ENCODE assay signal across 9 mouse cellular contexts in the genomic region with DNA sequence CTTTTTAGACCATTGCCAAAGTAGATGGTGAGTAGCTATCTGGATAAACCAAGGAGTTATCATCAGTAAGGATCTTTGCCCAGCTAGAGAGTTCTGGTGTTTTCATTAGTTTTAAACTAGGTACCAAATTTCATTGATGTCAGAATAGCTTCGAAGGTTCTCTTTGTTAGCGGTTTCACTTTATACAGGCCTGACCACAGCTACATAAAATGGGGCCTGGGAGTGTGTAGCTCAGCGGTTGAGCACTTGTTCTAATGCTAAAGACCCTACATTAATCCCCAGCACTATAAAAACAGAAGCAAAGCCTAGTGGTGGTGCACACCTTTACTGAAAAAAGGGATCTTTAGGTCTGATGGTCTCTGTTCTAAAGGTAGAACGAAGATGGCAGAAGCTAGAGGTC. TPM values are rescaled to one million over a fixed set of nuclear protein-coding genes. Genes with fewer than 3 reads are reported as not detected.
A peak's percentile ranks its signal among the peaks of the same experiment; 100 is the strongest.
DNase-seq lines count a peak whose midpoint lies in the region; ATAC-seq and TF ChIP-seq lines count a peak whose summit lies in the region.
"Had no signal": no experiment of that assay in that cellular context is flagged by ENCODE, and none has a peak within 500 bp of the region (broad histone marks: within the 10 kb centered on the region; RNA-seq: fewer than 3 reads in every experiment).

No protein-coding gene starts in this region.

- no peak overlapping the region; the same call in 1 of the 2 replicates for H3K27ac ChIP-seq in heart, adult 2 months
- peak overlapping the region; percentile 84 for H3K27ac ChIP-seq in MEL (ENCODE audit: control insufficient read depth, low read depth, low read length)
- no peak overlapping the region for H3K27ac ChIP-seq in hindbrain, embryonic 12.5 days
- H3K27ac ChIP-seq in liver, embryonic 16.5 days (ENCODE audit: low read length): peak overlapping the region; percentile 94

- H3K27me3 ChIP-seq in heart, adult 2 months (ENCODE audit: control insufficient read depth, insufficient read depth, low read length): no peaks in the 10 kb centered on the region
- H3K27me3 ChIP-seq in MEL (ENCODE audit: control insufficient read depth in 1 of 2, insufficient read depth in 2 of 2, low read length in 2 of 2): no peaks in the 10 kb centered on the region
- H3K27me3 ChIP-seq in hindbrain, embryonic 12.5 days: no peaks in the 10 kb centered on the region
- H3K27me3 ChIP-seq in liver, embryonic 16.5 days (ENCODE audit: control insufficient read depth, insufficient read depth, low read depth, low read length): no peaks in the 10 kb centered on the region

- 81% methylated on average over 4 of the region's 4 CpGs for WGBS in heart, adult 2 months
- 67% methylated on average over 4 of the region's 4 CpGs for WGBS in hindbrain, embryonic 12.5 days
- WGBS in liver, embryonic 16.5 days (ENCODE audit: insufficient replicate concordance): 51% methylated on average over 4 of the region's 4 CpGs

- TF ChIP-seq POLR2A in heart, adult 2 months (IDR thresholded peaks at IDR 0.05; ENCODE audit: insufficient read depth, low read depth, low read length): no peak
- no peak for TF ChIP-seq POLR2A in MEL (IDR thresholded peaks at IDR 0.05; ENCODE audit: control insufficient read depth in 1 of 2, insufficient read depth in 1 of 2, low read depth in 1 of 2, low read length in 2 of 2, poor library complexity in 1 of 2)

- TF ChIP-seq EP300 in heart, adult 2 months (IDR thresholded peaks at IDR 0.05; ENCODE audit: insufficient read depth, low read depth, low read length): no peak
- no peak for TF ChIP-seq EP300 in MEL (IDR thresholded peaks at IDR 0.05; ENCODE audit: low read depth in 1 of 2, low read length in 2 of 2)

- no peaks in the 10 kb centered on the region for H3K9me3 ChIP-seq in MEL (replicated peaks; ENCODE audit: insufficient read depth, low read length)
- no peaks in the 10 kb centered on the region for H3K9me3 ChIP-seq in hindbrain, embryonic 12.5 days (replicated peaks)
- H3K9me3 ChIP-seq in liver, embryonic 16.5 days (replicated peaks; ENCODE audit: control insufficient read depth, low read length): no peaks in the 10 kb centered on the region

- H3K79me2 ChIP-seq in heart, adult 2 months (replicated peaks; ENCODE audit: control insufficient read depth, insufficient read depth, low read length): no peaks in the 10 kb centered on the region; the same call in 1 of the 2 replicates
- peaks cover 38% of the 10 kb centered on the region for H3K79me2 ChIP-seq in MEL (ENCODE audit: control insufficient read depth, insufficient read depth, low read length, poor library complexity)

- peaks cover 2% of the 10 kb centered on the region; the same call in 1 of the 2 replicates for H3K4me1 ChIP-seq in heart, adult 2 months (ENCODE audit: control insufficient read depth, insufficient read depth, low read length)
- H3K4me1 ChIP-seq in MEL (ENCODE audit: control insufficient read depth in 1 of 2, insufficient read depth in 2 of 2, low read length in 2 of 2): peaks cover 7 to 21% of the 10 kb centered on the region in 2 experiments
- H3K4me1 ChIP-seq in hindbrain, embryonic 12.5 days: peaks cover 11% of the 10 kb centered on the region
- peaks cover 36% of the 10 kb centered on the region for H3K4me1 ChIP-seq in liver, embryonic 16.5 days (ENCODE audit: control insufficient read depth, low read depth, low read length)

- peak overlapping the region; percentile 98; the same call in 1 of the 2 replicates for H3K4me3 ChIP-seq in heart, adult 2 months
- H3K4me3 ChIP-seq in MEL (ENCODE audit: control insufficient read depth in 1 of 2, insufficient read depth in 1 of 2, low read depth in 2 of 2, low read length in 2 of 2): peak overlapping the region; percentile 81 to 98
- peak overlapping the region; percentile 98; the same call in 1 of the 2 replicates for H3K4me3 ChIP-seq in hindbrain, embryonic 12.5 days
- peak overlapping the region; percentile 96 for H3K4me3 ChIP-seq in liver, embryonic 16.5 days (ENCODE audit: low read depth, low read length)

- no peak for TF ChIP-seq RAD21 in MEL (IDR thresholded peaks at IDR 0.05; ENCODE audit: low read depth, low read length)

- H3K4me2 ChIP-seq in hindbrain, embryonic 12.5 days (replicated peaks): peak overlapping the region; percentile 86
- peak overlapping the region; percentile 93 for H3K4me2 ChIP-seq in liver, embryonic 16.5 days (ENCODE audit: low read depth, low read length)

- no peak overlapping the region for H3K9ac ChIP-seq in heart, adult 2 months (ENCODE audit: low read depth, low read length)
- peak overlapping the region; percentile 98 for H3K9ac ChIP-seq in MEL (ENCODE audit: control insufficient read depth, low read depth, low read length, poor library complexity, severe bottlenecking)
- peak overlapping the region; percentile 95; the same call in 1 of the 2 replicates for H3K9ac ChIP-seq in hindbrain, embryonic 12.5 days
- peak overlapping the region; percentile 96 for H3K9ac ChIP-seq in liver, embryonic 16.5 days (ENCODE audit: low read depth, low read length)

- ATAC-seq in hindbrain, embryonic 12.5 days (ENCODE audit: low FRiP score): no peak
- no peak for ATAC-seq in liver, embryonic 16.5 days (ENCODE audit: low read depth)
- no peak for ATAC-seq in erythroid progenitor cell, adult 5-6 weeks (replicated peaks; ENCODE audit: low FRiP score, poor library complexity, severe bottlenecking)

- no peak for TF ChIP-seq CTCF in heart, adult 2 months (IDR thresholded peaks at IDR 0.05)
- TF ChIP-seq CTCF in MEL (IDR thresholded peaks at IDR 0.05 in 2 of 3, conservative IDR thresholded peaks at IDR 0.05 in 1 of 3; ENCODE audit: control insufficient read depth in 1 of 3, insufficient read depth in 1 of 3, low read depth in 2 of 3, low read length in 3 of 3, poor library complexity in 1 of 3, severe bottlenecking in 1 of 3): no peak

- peaks cover 3% of the 10 kb centered on the region for H3K36me3 ChIP-seq in heart, adult 2 months (ENCODE audit: control insufficient read depth, insufficient read depth, low read length)
- peaks cover 6 to 36% of the 10 kb centered on the region in 2 experiments for H3K36me3 ChIP-seq in MEL (ENCODE audit: control insufficient read depth in 1 of 2, insufficient read depth in 2 of 2, low read length in 2 of 2)
- peaks cover 14% of the 10 kb centered on the region for H3K36me3 ChIP-seq in hindbrain, embryonic 12.5 days
- peaks cover 13% of the 10 kb centered on the region for H3K36me3 ChIP-seq in liver, embryonic 16.5 days (ENCODE audit: control insufficient read depth, insufficient read depth)

- DNase-seq in heart, adult 2 months: no peak
- DNase-seq in heart, postnatal 10 days: no peak
- DNase-seq in MEL (ENCODE audit: low read depth, low spot score): peak; percentile 60
- no peak for DNase-seq in thymus, postnatal 10 days (ENCODE audit: low spot score in 2 of 2)
- DNase-seq in adrenal gland, postnatal 4 days (ENCODE audit: low spot score in 2 of 2): no peak
- DNase-seq: kidney, postnatal 4 days had no signal

- intact Hi-C loops in heart, adult 2 months (cut with DNase I): no loop called here
- intact Hi-C loops in heart, postnatal 10 days (cut with DNase I): no loop called here

TF ChIP-seq in MEL, 35 proteins besides CTCF, POLR2A, EP300 and RAD21 (continues in another document):
- TF ChIP-seq TAL1 (IDR thresholded peaks at IDR 0.05; ENCODE audit: low read length) (no peak), ZKSCAN1 (IDR thresholded peaks at IDR 0.05; ENCODE audit: low read depth, low read length) (no peak), HCFC1 (IDR thresholded peaks at IDR 0.05; ENCODE audit: low read depth, low read length) (no peak), TCF12 (IDR thresholded peaks at IDR 0.05; ENCODE audit: low read depth, low read length) (no peak), POLR2AphosphoS2 (IDR thresholded peaks at IDR 0.05; ENCODE audit: low read length) (no peak), JUND (IDR thresholded peaks at IDR 0.05; ENCODE audit: low read depth, low read length) (no peak), NELFE (IDR thresholded peaks at IDR 0.05; ENCODE audit: low read depth, low read length) (0 out of 2 replicates have a peak, but pooled peaks have one; percentile 7), E2F4 (IDR thresholded peaks at IDR 0.05; ENCODE audit: borderline replicate concordance, low read depth, low read length) (no peak), UBTF (IDR thresholded peaks at IDR 0.05; ENCODE audit: borderline replicate concordance, insufficient read depth, low read depth, low read length) (no peak), KAT2A (conservative IDR thresholded peaks at IDR 0.05; ENCODE audit: low read depth, low read length) (no peak), MAFK (IDR thresholded peaks at IDR 0.05; ENCODE audit: borderline replicate concordance, low read depth, low read length) (no peak), CHD1 (IDR thresholded peaks at IDR 0.05; ENCODE audit: low read depth, low read length) (no peak), MYC (IDR thresholded peaks at IDR 0.05; ENCODE audit: low read depth, low read length) (0 out of 2 replicates have a peak, but pooled peaks have one; percentile 10)

RNA-seq across cellular contexts. Expression of gene Metap2, which starts 6.3 kb away (rescaled TPM):
- 100 to 1,000 TPM; 111 to 114 TPM for total RNA-seq in heart, adult 2 months (2021)
- 45.4 and 90.6 TPM in 2 replicates for polyA plus RNA-seq in heart, adult 2 months (2012; rRNA removed)
- total RNA-seq in heart, postnatal 10 days (2021): 100 to 1,000 TPM; 150 to 156 TPM
- total RNA-seq in MEL (2012; rRNA removed): 326 and 387 TPM in 2 replicates
- polyA plus RNA-seq in MEL (2012; ENCODE audit: insufficient read depth in 1 of 2, insufficient read length in 2 of 2, low read depth in 1 of 2, low replicate concordance in 2 of 2, missing spikeins in 1 of 2): 1,000 to 10,000 TPM in 1 of 2 experiments, 100 to 1,000 TPM in 1; 921 to 2,567 TPM
- 190 and 195 TPM in 2 replicates for polyA plus RNA-seq in hindbrain, embryonic 12.5 days (2016; fragmentation: Nextera tagmentation; extraction: Ambion mirVana)
- 161 TPM in 2 replicates for polyA plus RNA-seq in liver, embryonic 16.5 days (2015; fragmentation: Nextera tagmentation; extraction: Ambion mirVana)
- 1,957 and 2,402 TPM in 2 replicates for total RNA-seq in erythroid progenitor cell, adult 5-6 weeks (2015; ENCODE audit: low replicate concordance)
- 2,822 and 3,110 TPM in 2 replicates for total RNA-seq in erythroid progenitor cell, adult 5-6 weeks (2017; ENCODE audit: low replicate concordance)
- 100 to 1,000 TPM; 217 to 253 TPM for total RNA-seq in adrenal gland, postnatal 4 days (2021)

RNA-seq across cellular contexts. Expression of gene Usp44, which starts 59.2 kb away (rescaled TPM):
- total RNA-seq in heart, adult 2 months (2021): not detected
- not detected in 2 replicates for polyA plus RNA-seq in heart, adult 2 months (2012; rRNA removed)
- not detected for total RNA-seq in heart, postnatal 10 days (2021)
- total RNA-seq in MEL (2012; rRNA removed): 0.07 and 0.12 TPM in 2 replicates
- polyA plus RNA-seq in MEL (2012; ENCODE audit: insufficient read depth in 1 of 2, insufficient read length in 2 of 2, low read depth in 1 of 2, low replicate concordance in 2 of 2, missing spikeins in 1 of 2): 1 to 10 TPM in 1 of 2 experiments, not detected in 1; 1.4 TPM
- polyA plus RNA-seq in hindbrain, embryonic 12.5 days (2016; fragmentation: Nextera tagmentation; extraction: Ambion mirVana): 2.9 and 3.0 TPM in 2 replicates
- 0.87 and 1.1 TPM in 2 replicates for polyA plus RNA-seq in liver, embryonic 16.5 days (2015; fragmentation: Nextera tagmentation; extraction: Ambion mirVana)
- not detected in 2 replicates for total RNA-seq in erythroid progenitor cell, adult 5-6 weeks (2015; ENCODE audit: low replicate concordance)
- not detected in 2 replicates for total RNA-seq in erythroid progenitor cell, adult 5-6 weeks (2017; ENCODE audit: low replicate concordance)
- total RNA-seq in adrenal gland, postnatal 4 days (2021): under 1 TPM; 0.11 to 0.20 TPM

Comparison
In these comparisons a context has a peak if more than half of its experiments do, and no peak if none do; other contexts are left out.
1. H3K27ac ChIP-seq: peak in MEL (single experiment) and liver, embryonic 16.5 days (single experiment); none in heart, adult 2 months (single experiment) and hindbrain, embryonic 12.5 days (single experiment).
2. Peak in every context shown above with its lines, with median percentiles within 50 percentile points of each other: H3K4me3 ChIP-seq.